Mouse (Mus musculus) inflammation-experienced regulatory T-cells, adult 16 weeks (primary cell): ENCODE measurements around the gene Wfdc17. TPM values are rescaled to one million over a fixed set of nuclear protein-coding genes. Genes with fewer than 3 reads are reported as not detected.

Experiments used
- polyA plus RNA-seq: library from polyadenylated mRNA; unstranded; fragments of 100-300 nt; shearing (Covaris generic); gene quantifications from one replicate; pipeline ENCODE4 v1.2.1, GENCODE M21; 2017

Gene Wfdc17
- 1.4 TPM for polyA plus RNA-seq

GRCm38 (mm10) chr11:83703705-83704104, at the start of gene Wfdc17:
TSS of gene Wfdc17 (plus strand) at chr11:83703991.

GRCm38 (mm10) chr11:83662204-83662603, 41.6 kb upstream of the Wfdc17 start, which contains the start of gene Ccl4:
TSS of gene Ccl4 (plus strand) at chr11:83662584.

GRCm38 (mm10) chr11:83708715-83709114, 4.9 kb downstream of the Wfdc17 start, which contains the start of gene Wfdc18:
TSS of gene Wfdc18 (plus strand) at chr11:83709015.

GRCm38 (mm10) chr11:83746681-83747080, 42.9 kb downstream of the Wfdc17 start, which contains the start of gene Wfdc21:
TSS of gene Wfdc21 (plus strand) at chr11:83746940.

GRCm38 (mm10) chr11:83753581-83754181, 49.9 kb downstream of the Wfdc17 start, which contains the start of gene Heatr6:
TSS of gene Heatr6 (plus strand) at chr11:83753696.

Other genes starting within 250 kb of the Wfdc17 start
- not detected for gene Mmp28, start 240.9 kb upstream of the Wfdc17 start, polyA plus RNA-seq
- 18.0 TPM for gene Taf15, start 230.9 kb upstream of the Wfdc17 start, polyA plus RNA-seq
- 0.30 TPM for gene Heatr9, start 181.8 kb upstream of the Wfdc17 start, polyA plus RNA-seq
- gene Ccl5, start 173.5 kb upstream of the Wfdc17 start, polyA plus RNA-seq: 149 TPM
- not detected for gene Ccl9, start 125.4 kb upstream of the Wfdc17 start, polyA plus RNA-seq
- 0.62 TPM for gene Ccl6, start 110.9 kb upstream of the Wfdc17 start, polyA plus RNA-seq
- gene Rpl9-ps1, start 58.4 kb upstream of the Wfdc17 start, polyA plus RNA-seq: not detected
- 0.78 TPM for gene Ccl3, start 54.6 kb upstream of the Wfdc17 start, polyA plus RNA-seq
- gene Ccl4, start 41.4 kb upstream of the Wfdc17 start, polyA plus RNA-seq: 7.7 TPM
- not detected for gene Wfdc18, start 5.0 kb downstream of the Wfdc17 start, polyA plus RNA-seq
- not detected for gene Wfdc21, start 42.9 kb downstream of the Wfdc17 start, polyA plus RNA-seq
- gene Heatr6, start 49.7 kb downstream of the Wfdc17 start, polyA plus RNA-seq: 45.3 TPM
- gene Hnf1b, start 146.1 kb downstream of the Wfdc17 start, polyA plus RNA-seq: not detected
- 76.4 TPM for gene Ddx52, start 238.1 kb downstream of the Wfdc17 start, polyA plus RNA-seq